Mouse (Mus musculus) lung, postnatal 25 days (tissue): ENCODE measurements around the gene Lgr6.

Experiments
- DNase-seq: peaks from one replicate; pipeline ENCODE4 v3.0.0; 2022; ENCODE audit warnings: low spot score

The Lgr6 gene

DNA sequence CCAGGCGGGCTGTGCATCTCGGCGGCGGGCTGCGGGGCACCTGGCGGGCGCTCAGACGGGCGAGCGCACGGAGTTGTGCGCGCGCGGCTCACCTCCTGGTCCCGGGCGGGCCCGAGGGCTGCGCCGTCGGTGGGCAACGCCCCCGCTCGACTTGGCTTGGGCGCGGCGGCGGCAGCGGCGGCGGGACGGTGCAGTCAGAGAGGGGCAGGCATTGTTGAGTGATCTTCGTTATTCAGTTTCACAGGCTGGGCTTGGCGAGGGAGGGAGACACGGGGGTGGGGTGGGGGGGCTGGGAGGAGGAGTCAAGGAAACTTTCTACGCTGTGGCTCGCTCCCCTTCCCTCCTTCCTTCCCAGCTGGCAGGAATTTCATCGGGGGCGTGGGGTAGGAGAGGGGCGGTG lies at the start of gene Lgr6:
Gene Lgr6 (minus strand): TSS at position 153 of the 400 bp plus-strand sequence.
- no peak for DNase-seq

DNA sequence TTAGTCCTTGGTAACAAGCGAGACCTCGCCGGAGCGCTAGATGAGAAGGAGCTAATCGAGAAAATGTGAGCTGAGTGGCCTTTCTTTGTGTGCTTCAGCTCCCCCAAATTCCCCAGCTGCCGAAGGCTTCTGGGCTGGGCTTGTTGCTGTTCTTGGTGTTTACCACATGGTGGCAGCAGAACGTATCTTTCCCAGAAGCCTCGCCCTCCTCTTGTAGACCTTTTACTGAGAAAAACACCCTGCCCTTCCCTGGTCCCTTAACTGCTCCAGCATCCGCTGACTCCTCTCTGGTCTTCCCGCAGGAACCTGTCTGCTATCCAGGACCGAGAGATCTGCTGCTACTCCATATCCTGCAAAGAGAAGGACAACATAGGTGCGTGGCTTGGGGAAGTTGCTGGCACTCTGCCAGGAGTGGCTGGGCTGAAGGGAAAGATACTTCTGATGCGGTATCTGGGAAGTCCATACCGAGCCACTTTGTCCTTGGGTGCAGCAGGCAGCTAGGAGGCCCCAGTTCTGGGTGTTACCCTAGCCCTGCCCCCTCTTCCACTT lies 49.4 kb upstream of the Lgr6 start:
- peak; percentile 83 for DNase-seq

GRCm38 (mm10) chr1:135154011-135154410 lies 48.9 kb upstream of the Lgr6 start:
- DNase-seq, result no peak

DNA sequence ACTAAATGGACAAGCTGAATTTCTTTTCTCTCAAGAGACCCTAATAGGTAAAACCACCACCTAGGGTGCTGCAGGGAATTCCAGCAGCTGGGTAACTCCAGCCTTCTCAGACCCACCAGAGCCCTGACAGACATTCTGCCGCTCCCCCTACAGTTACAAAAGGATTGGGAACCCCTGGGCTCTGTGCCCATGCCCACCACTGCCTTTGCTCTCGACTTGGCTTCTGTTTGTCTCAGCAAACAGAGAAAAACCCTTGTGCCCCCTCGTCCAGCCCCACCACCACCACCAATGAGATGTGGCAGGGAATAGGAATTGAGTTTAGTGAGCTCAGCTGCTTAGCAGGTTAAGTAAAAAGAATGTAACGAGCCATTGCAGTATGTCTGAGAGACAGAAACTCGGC lies 43.9 kb upstream of the Lgr6 start:
- DNase-seq, result no peak

DNA sequence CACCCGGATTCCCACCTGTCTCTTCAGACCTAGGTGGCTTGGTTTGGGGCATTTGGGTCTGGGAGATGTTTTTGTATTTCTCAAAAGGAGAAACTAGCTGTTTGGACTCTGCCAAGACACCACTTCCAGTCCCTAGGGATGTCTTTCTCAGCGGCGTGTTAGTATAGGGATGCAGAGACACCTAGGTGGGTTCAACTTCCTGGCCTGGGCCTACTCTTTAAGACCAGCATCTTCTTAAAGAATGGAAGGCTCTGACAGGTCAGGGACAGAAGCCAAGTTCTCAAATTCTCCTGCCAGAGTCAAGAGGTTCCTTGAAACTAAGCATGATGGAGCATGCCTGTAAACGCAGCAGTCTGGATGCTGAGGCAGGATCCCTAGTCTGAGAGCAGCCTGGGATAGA lies 43.4 kb upstream of the Lgr6 start:
- no peak for DNase-seq

- no peak for DNase-seq
Measured at GRCm38 (mm10) chr1:135147702-135148058, 42.6 kb upstream of the Lgr6 start.

GRCm38 (mm10) chr1:135146946-135147701 lies 42.0 kb upstream of the Lgr6 start:
- peak; percentile 91 for DNase-seq

- DNase-seq, result peak; percentile 88
Measured at GRCm38 (mm10) chr1:135146077-135146945, 41.2 kb upstream of the Lgr6 start, which contains the start of gene Arl8a. Gene Arl8a (plus strand): TSS chr1:135146824.

DNA sequence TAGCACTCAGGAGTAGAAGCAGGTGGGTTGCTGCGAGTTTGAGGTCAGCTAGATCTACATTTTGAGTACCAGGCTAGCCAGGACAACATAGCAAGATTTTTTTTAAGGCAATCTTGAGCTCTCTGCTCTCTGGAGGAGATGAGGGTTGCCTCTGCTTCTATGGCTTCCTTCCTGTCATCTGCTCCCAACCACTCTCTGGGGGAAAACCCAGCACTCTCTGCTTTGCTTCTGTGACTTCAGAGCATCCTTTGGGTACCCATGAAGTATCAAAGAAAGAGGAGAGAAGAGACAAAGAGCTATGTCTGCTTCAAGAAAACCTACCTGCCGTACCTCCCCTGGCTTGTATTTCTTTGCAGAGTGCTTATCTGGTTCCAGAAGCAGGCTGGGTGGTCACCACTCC lies 38.9 kb upstream of the Lgr6 start:
- no peak for DNase-seq

- DNase-seq, result no peak
Measured at GRCm38 (mm10) chr1:135142452-135142851, 37.4 kb upstream of the Lgr6 start.

GRCm38 (mm10) chr1:135139906-135140305 lies 34.8 kb upstream of the Lgr6 start:
- DNase-seq, result no peak

GRCm38 (mm10) chr1:135136500-135136899 lies 31.4 kb upstream of the Lgr6 start:
- DNase-seq, result peak; percentile 62

- DNase-seq, result no peak
Measured at GRCm38 (mm10) chr1:135135111-135135787, 30.2 kb upstream of the Lgr6 start.

GRCm38 (mm10) chr1:135133678-135134435 lies 28.8 kb upstream of the Lgr6 start:
- DNase-seq, result no peak

DNA sequence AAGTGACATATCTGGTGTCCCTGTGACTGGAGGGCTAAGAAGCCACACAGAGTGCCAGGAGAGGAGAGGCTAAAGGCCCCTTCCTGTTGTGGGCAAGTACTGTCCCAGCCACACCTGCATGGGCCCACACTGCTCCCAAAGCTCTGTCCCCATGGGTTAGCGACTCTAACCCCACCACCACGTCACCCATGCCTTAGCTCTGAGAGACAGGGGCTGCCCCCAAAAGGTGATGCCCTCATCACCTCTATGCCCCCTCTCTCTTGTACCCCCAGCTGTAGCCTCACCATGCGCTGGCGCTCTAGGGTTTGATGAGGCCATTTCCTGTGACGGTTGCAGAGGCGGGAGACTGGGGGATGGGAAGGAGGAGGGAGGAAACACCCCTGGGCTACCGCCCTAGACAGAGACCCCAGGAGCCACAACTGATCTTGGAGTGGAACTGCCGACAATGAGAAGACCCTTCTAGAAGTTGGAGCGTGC lies 27.9 kb upstream of the Lgr6 start:
- no peak for DNase-seq

DNA sequence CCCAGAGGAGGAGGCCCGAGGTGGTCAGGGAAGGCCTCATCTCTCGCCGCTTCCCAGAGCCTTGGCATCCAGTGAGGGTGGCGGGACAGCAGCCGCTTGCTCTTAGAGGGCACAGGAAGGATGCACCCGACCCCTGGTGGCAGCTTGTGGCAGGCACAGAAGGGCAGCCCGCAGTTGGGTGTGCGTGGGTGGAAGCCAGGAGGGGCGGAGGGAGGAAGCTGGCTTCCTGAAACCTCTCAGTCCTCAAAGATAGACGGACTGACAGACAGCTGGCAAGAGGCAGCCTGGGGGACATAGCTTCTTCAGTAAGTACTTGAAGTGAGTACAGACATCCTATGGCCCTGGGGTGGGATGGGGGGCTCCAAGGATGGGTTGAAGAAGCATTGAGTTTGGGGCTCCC lies 27.4 kb upstream of the Lgr6 start, which contains the start of gene Ptpn7:
Gene Ptpn7 (plus strand): TSS at position 228 of the 400 bp plus-strand sequence.
- peak; percentile 83 for DNase-seq

DNA sequence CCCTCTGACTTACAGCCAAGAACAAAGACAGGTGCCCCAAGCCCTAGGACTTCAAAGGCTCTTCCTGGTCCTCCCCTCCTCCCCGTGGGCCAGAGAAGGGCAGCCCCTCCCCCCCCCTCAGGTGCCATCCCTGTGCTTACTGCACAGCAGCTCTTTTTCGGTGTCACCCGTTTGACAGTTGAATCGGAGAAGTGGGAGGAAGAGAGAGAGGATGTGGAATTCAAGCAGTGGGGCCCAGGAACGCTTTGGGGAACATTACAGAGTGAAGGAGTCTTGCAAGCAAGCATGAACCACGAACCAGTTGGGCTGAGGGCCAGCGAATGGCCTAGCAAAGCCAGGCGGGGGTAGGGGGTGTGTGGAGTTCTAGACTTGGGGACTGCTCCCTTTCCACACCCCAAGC lies 26.5 kb upstream of the Lgr6 start:
- DNase-seq, result no peak

DNA sequence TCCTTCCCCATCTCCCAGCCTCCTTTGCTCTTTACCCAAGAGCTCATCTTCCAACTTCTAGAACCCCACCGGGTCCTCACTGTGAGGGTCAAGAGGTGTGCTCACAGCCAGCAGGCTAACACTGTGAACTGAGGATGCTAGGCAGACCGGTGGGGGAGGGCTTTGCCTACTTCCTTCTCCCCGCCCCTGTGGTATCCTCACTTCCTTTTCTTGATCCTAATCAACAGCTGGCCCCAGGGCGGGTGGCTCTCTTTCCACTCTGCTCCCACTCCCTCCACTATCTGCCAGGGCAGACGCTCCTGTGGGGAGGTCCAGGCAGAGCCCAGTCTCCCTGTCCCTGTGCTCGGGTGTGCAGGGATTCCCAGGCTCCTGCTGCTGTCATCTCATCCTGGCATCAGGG lies 26.0 kb upstream of the Lgr6 start:
- DNase-seq, result peak; percentile 68

GRCm38 (mm10) chr1:135130376-135131018 lies 25.4 kb upstream of the Lgr6 start:
- no peak for DNase-seq

DNA sequence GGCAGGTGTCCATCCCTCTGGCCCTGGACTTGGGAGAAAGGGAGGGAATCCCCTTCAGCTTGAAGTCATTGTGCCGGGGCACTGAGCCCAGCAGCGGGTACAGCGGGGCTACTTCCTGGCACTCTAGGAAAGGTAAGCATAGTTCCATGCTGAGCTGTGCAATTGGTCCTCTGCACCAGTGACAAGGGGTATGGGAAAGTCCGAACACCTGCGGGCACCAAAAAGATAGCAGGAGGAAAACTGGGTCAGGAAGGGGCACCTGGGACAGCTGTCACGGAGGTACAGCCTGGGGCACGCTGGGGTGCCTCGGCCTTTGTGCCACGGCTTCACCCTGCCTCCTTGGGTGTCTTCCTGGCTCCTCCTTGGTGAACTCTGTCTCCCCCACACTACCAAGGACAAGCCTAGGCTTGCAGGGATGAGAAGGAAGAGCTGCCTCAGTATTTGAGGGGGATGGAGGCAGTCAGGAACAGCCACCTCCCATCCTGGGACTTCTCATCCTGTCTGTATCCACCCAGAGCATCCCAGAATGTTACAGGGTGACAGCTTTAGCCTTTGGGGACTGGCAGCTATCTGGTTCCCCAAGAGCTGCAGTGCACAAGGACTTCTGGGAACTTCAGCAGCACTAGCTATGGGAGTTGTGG lies 24.6 kb upstream of the Lgr6 start:
- DNase-seq, result no peak
